ENCODE assay signal across 8 mouse cellular contexts in genomic region chr6:95718031-95718968, GRCm38 (mm10). TPM values are rescaled to one million over a fixed set of nuclear protein-coding genes. Genes with fewer than 3 reads are reported as not detected.
DNase-seq lines count a peak whose midpoint lies in the region; ATAC-seq and TF ChIP-seq lines count a peak whose summit lies in the region.

TSS of gene Suclg2 (minus strand) at chr6:95718800.

- H3K4me1 ChIP-seq in hindbrain, embryonic 10.5 days (replicated peaks): peaks cover 25% of the 10 kb centered on the region

- peak within 1 kb of the TSS; percentile 90 for H3K4me3 ChIP-seq in hindbrain, embryonic 10.5 days

- POLR2A ChIA-PET in Patski (lab: Charles Lee): no interaction called here

- no peaks in the 10 kb centered on the region for H3K36me3 ChIP-seq in hindbrain, embryonic 10.5 days

- CTCF ChIA-PET in Patski (lab: Charles Lee): interaction anchor here (0.8 to 1.3 kb wide), 3 partner anchors 8 to 36 kb away, joined by 3 to 4 read pairs (median 3); no protein-coding TSS in a partner anchor

- peak within 1 kb of the TSS; percentile 95 for H3K27ac ChIP-seq in hindbrain, embryonic 10.5 days

- no peaks in the 10 kb centered on the region for H3K9me3 ChIP-seq in hindbrain, embryonic 10.5 days

- DNase-seq in Patski (ENCODE audit: low read depth, low spot score): no peak
- DNase-seq in cerebellum, adult 9-11 months: peak; percentile 52
- peak in 1 of 2 experiments; percentile 50 for DNase-seq in frontal cortex, adult 2 months (ENCODE audit: extremely low spot score in 1 of 2, low spot score in 1 of 2)
- peak; percentile 88 for DNase-seq in hindbrain, embryonic 10.5 days (ENCODE audit: low spot score)
- DNase-seq in layer of hippocampus, adult 9-11 months: peak; percentile 51
- DNase-seq in lung, postnatal 14 days: peak; percentile 88
- peak; percentile 86 for DNase-seq in ovary, postnatal 36 days (ENCODE audit: low spot score)
- DNase-seq in thymus, postnatal 25 days: peak; percentile 85

- WGBS in hindbrain, embryonic 10.5 days: under 1% methylated on average over 69 of the region's 74 CpGs

- in situ Hi-C loops in Patski (cut with MboI; ENCODE audit: low pct_unique_long_range_greater_than_20kb): no loop called here

- ATAC-seq in Patski: peak; percentile 87

- TF ChIP-seq CTCF in Patski (IDR thresholded peaks at IDR 0.05): peak; percentile 33

- no peaks in the 10 kb centered on the region for H3K27me3 ChIP-seq in Patski
- H3K27me3 ChIP-seq in hindbrain, embryonic 10.5 days (ENCODE audit: insufficient read depth, poor library complexity, severe bottlenecking): no peaks in the 10 kb centered on the region

RNA-seq across cellular contexts. Expression of gene Suclg2, which starts in this region (rescaled TPM):
- 176 TPM for polyA plus RNA-seq in Patski (2021)
- 23.4 and 27.7 TPM in 2 replicates for polyA plus RNA-seq in frontal cortex, adult 2 months (2012; rRNA removed)
- 35.8 and 54.7 TPM in 2 replicates for polyA plus RNA-seq in hindbrain, embryonic 10.5 days (2016; fragmentation: Nextera tagmentation; extraction: Ambion mirVana)
